ENCODE assay signal across 16 mouse cellular contexts in genomic region chrX:143030371-143031010, GRCm38 (mm10).
DNase-seq lines count a peak whose midpoint lies in the region; ATAC-seq and TF ChIP-seq lines count a peak whose summit lies in the region.
"Had no signal": no experiment of that assay in that cellular context is flagged by ENCODE, and none has a peak within 500 bp of the region (broad histone marks: within the 10 kb centered on the region; RNA-seq: fewer than 3 reads in every experiment).

No protein-coding gene starts in this region.

- H3K27me3 ChIP-seq in liver, embryonic 12.5 days (replicated peaks): peaks cover 21% of the 10 kb centered on the region; the same call in 1 of the 2 replicates
- H3K27me3 ChIP-seq in midbrain, embryonic 16.5 days (ENCODE audit: control insufficient read depth, insufficient read depth, low read depth, low read length): no peaks in the 10 kb centered on the region; the same call in none of the 2 replicates
- H3K27me3 ChIP-seq in lung, postnatal 0 days (replicated peaks; ENCODE audit: insufficient read depth, low read length): no peaks in the 10 kb centered on the region
- H3K27me3 ChIP-seq: stomach, embryonic 15.5 days had no signal

- H3K4me1 ChIP-seq in liver, embryonic 12.5 days: peaks cover 10% of the 10 kb centered on the region
- peaks cover 2% of the 10 kb centered on the region; the same call in 1 of the 2 replicates for H3K4me1 ChIP-seq in midbrain, embryonic 16.5 days (ENCODE audit: control insufficient read depth, insufficient read depth, low read length)
- H3K4me1 ChIP-seq in lung, postnatal 0 days (ENCODE audit: insufficient read depth, low read depth, low read length): no peaks in the 10 kb centered on the region
- H3K4me1 ChIP-seq: embryonic facial prominence, embryonic 13.5 days; heart, embryonic 10.5 days; limb, embryonic 13.5 days; stomach, embryonic 15.5 days had no signal

- 0 out of 2 replicates have a peak overlapping the region, but pooled peaks have one; percentile 1 for H3K4me2 ChIP-seq in liver, embryonic 12.5 days
- H3K4me2 ChIP-seq in midbrain, embryonic 16.5 days (ENCODE audit: low read length): no peak overlapping the region
- H3K4me2 ChIP-seq in lung, postnatal 0 days (replicated peaks; ENCODE audit: low read depth, low read length): no peak overlapping the region
- H3K4me2 ChIP-seq: embryonic facial prominence, embryonic 13.5 days; limb, embryonic 13.5 days; lung, embryonic 14.5 days; stomach, embryonic 15.5 days had no signal

- no peak for TF ChIP-seq EP300 in lung, postnatal 0 days (IDR thresholded peaks at IDR 0.05)

- no peak overlapping the region for H3K9ac ChIP-seq in liver, embryonic 12.5 days
- H3K9ac ChIP-seq in midbrain, embryonic 16.5 days (ENCODE audit: low read depth, low read length): 0 out of 2 replicates have a peak overlapping the region, but pooled peaks have one; percentile 14
- H3K9ac ChIP-seq in lung, postnatal 0 days (replicated peaks; ENCODE audit: low read depth): no peak overlapping the region
- H3K9ac ChIP-seq: embryonic facial prominence, embryonic 13.5 days; limb, embryonic 13.5 days; lung, embryonic 14.5 days; stomach, embryonic 15.5 days had no signal

- no peaks in the 10 kb centered on the region for H3K9me3 ChIP-seq in liver, embryonic 12.5 days (replicated peaks)
- no peaks in the 10 kb centered on the region for H3K9me3 ChIP-seq in midbrain, embryonic 16.5 days (replicated peaks; ENCODE audit: control insufficient read depth, low read length, poor library complexity, severe bottlenecking)
- no peaks in the 10 kb centered on the region for H3K9me3 ChIP-seq in lung, postnatal 0 days (ENCODE audit: low read length)
- H3K9me3 ChIP-seq: embryonic facial prominence, embryonic 13.5 days; heart, embryonic 10.5 days; limb, embryonic 13.5 days; stomach, embryonic 15.5 days had no signal

- DNase-seq in liver (no peak), R1 (ENCODE audit: low read depth, low spot score) (peak; percentile 20)
- DNase-seq in lung, postnatal 0 days (ENCODE audit: low spot score): no peak
- DNase-seq in urinary bladder, postnatal 10 days (ENCODE audit: low spot score): no peak
- DNase-seq: cerebellum, adult 8-10 months; gastrocnemius, adult 2 months; kidney, postnatal 25 days; lung, embryonic 14.5 days; thymus, postnatal 36 days had no signal

- H3K4me3 ChIP-seq in liver, embryonic 12.5 days: no peak overlapping the region
- H3K4me3 ChIP-seq in midbrain, embryonic 16.5 days (ENCODE audit: low read depth, low read length): no peak overlapping the region
- no peak overlapping the region for H3K4me3 ChIP-seq in lung, postnatal 0 days (ENCODE audit: low read depth, low read length)
- H3K4me3 ChIP-seq: embryonic facial prominence, embryonic 13.5 days; gastrocnemius, adult 2 months; heart, embryonic 10.5 days; limb, embryonic 13.5 days; stomach, embryonic 15.5 days had no signal

- no peak overlapping the region for H3K27ac ChIP-seq in liver, embryonic 12.5 days
- no peak overlapping the region for H3K27ac ChIP-seq in midbrain, embryonic 16.5 days (ENCODE audit: low read length)
- H3K27ac ChIP-seq in lung, postnatal 0 days (ENCODE audit: low read length): no peak overlapping the region
- H3K27ac ChIP-seq: embryonic facial prominence, embryonic 13.5 days; gastrocnemius, adult 2 months; heart, embryonic 10.5 days; limb, embryonic 13.5 days; stomach, embryonic 15.5 days had no signal

- no peak for TF ChIP-seq CTCF in lung, postnatal 0 days (IDR thresholded peaks at IDR 0.05)

- 29% methylated on average over 10 of the region's 10 CpGs for WGBS in liver, embryonic 12.5 days (ENCODE audit: insufficient replicate concordance)
- 16% methylated on average over 10 of the region's 10 CpGs for WGBS in midbrain, embryonic 16.5 days
- 27% methylated on average over 10 of the region's 10 CpGs for WGBS in lung, postnatal 0 days

- ATAC-seq in liver, embryonic 12.5 days: no peak
- ATAC-seq in common myeloid progenitor, adult 5-6 weeks (replicated peaks; ENCODE audit: low read depth, poor library complexity, severe bottlenecking): 0 out of 2 replicates have a peak, but pooled peaks have one; percentile 25
- ATAC-seq in midbrain, embryonic 16.5 days: no peak
- ATAC-seq in lung, postnatal 0 days: no peak

- no peaks in the 10 kb centered on the region for H3K36me3 ChIP-seq in liver, embryonic 12.5 days
- H3K36me3 ChIP-seq in midbrain, embryonic 16.5 days (ENCODE audit: control insufficient read depth, insufficient read depth, low read length): no peaks in the 10 kb centered on the region
- H3K36me3 ChIP-seq in lung, postnatal 0 days (ENCODE audit: insufficient read depth, low read length): no peaks in the 10 kb centered on the region
- H3K36me3 ChIP-seq: embryonic facial prominence, embryonic 13.5 days; heart, embryonic 10.5 days; limb, embryonic 13.5 days; stomach, embryonic 15.5 days had no signal
